Mouse (Mus musculus): Measurements from ENCODE around the gene Poc1b. TPM values are rescaled to one million over a fixed set of nuclear protein-coding genes. Genes with fewer than 3 reads are reported as not detected.

The Poc1b gene
- polyA plus RNA-seq, 1 experiment = 11.8 TPM

DNA sequence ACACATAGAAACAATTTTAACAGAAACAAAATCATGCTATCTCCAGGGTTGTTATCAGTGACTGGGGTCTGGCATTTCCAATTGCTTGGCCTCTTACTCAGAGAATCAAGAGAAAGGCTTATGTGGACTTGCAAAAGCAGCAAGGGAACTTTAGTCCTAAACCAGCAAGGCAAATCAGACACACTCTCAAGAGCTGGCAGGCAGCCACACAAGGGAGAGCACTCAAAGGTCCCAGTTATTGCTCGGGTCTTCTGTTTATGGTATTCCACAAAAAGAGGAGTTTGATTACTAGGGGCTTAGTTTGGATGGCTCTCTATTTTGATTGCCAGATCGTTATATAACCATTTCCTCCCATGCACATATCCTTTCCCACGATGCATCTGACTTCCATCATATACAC lies 117.4 kb downstream of the Poc1b start:
- Histone ChIP-seq H3K4me1 (ENCODE audit: control insufficient read depth, insufficient read depth, low read length) (no peaks in the 10 kb centered on the region), H3K4me3 (replicated peaks; ENCODE audit: insufficient read depth, low read depth, low read length) (no peak overlapping the region), H3K27me3 (ENCODE audit: control insufficient read depth, insufficient read depth, low read length) (no peaks in the 10 kb centered on the region), H3K27ac (ENCODE audit: insufficient read depth, low read length) (no peak overlapping the region)
- WGBS = 71% methylated on average over 3 of the region's 3 CpGs
- no peak for DNase-seq
- no peak for TF ChIP-seq CTCF (IDR thresholded peaks at IDR 0.05; ENCODE audit: borderline replicate concordance, insufficient read depth, low read depth, low read length)
- no peak for TF ChIP-seq POLR2A (IDR thresholded peaks at IDR 0.05; ENCODE audit: borderline replicate concordance, insufficient read depth, low read length)

DNA sequence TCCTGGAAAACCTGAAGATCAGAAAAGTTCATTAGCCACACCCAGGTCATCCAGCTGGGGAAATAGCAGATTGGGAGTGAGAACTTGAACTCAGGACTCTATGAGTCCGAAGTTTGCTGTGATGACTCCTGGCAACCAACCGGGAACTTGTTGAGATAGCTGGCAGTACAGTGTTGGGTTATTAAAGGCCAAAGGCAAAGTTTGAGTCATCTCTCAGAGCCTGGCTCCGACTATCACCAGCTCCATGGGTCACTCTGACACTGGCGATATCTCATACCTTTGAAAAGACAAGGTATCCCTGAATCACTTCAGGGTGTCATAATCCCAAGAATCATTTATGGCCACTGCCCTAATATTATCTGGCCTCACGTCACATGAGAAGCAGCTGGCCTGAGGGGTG lies 119.9 kb downstream of the Poc1b start:
- Histone ChIP-seq H3K4me3 (replicated peaks; ENCODE audit: insufficient read depth, low read depth, low read length) (no peak overlapping the region), H3K27me3 (ENCODE audit: control insufficient read depth, insufficient read depth, low read length) (no peaks in the 10 kb centered on the region), H3K4me1 (ENCODE audit: control insufficient read depth, insufficient read depth, low read length) (no peaks in the 10 kb centered on the region), H3K27ac (ENCODE audit: insufficient read depth, low read length) (no peak overlapping the region)
- no peak for TF ChIP-seq CTCF (IDR thresholded peaks at IDR 0.05; ENCODE audit: borderline replicate concordance, insufficient read depth, low read depth, low read length)
- WGBS = 94% methylated on average over 5 of the region's 5 CpGs
- no peak for DNase-seq

DNA sequence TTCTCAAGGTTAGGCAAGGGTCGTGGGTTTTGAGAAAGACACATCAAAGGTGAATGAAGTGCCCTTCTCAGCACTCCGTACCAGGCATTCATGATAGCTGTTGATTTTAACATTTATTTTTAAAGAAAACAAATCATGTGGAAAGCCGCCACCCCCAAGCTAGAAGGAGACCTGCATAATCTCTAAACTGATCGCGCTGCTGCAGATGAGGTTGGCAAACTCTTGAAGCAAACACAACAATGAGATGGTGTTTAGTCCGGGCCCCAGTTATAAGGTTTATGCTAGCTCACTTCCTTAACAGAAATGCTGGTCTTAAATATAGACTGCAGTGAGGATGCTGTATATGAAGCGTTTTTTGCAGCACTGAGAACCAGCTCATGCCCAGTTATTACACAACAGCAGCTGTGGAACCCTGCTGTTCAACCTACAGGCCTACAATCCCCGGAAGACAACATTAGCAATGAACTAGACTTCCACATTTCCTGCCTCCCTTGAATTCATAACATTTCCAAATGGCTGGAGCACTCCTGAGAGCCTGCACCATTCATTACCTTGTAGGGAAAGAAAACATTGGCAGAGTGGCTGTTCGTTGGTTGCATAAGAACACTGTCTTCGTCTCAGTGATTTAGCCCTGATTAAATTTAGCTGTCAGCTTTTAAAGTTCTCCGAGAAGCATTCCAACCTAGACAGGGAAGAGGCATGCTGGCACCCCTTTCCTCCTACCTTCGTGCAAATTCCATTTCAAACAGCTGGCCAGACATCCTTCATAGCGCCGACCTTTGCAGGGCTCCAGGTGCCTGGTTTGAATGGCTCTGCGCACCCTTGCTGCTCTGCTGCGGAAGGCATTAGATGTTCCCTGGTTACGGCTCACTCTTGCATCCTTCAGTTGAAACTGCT lies 121.4 kb downstream of the Poc1b start:
- TF ChIP-seq POLR2A (IDR thresholded peaks at IDR 0.05; ENCODE audit: borderline replicate concordance, insufficient read depth, low read length) (no peak), CTCF (IDR thresholded peaks at IDR 0.05; ENCODE audit: borderline replicate concordance, insufficient read depth, low read depth, low read length) (no peak)
- no peak overlapping the region for H3K27ac ChIP-seq (ENCODE audit: insufficient read depth, low read length)
- no peak for DNase-seq
- H3K4me1 ChIP-seq (ENCODE audit: control insufficient read depth, insufficient read depth, low read length) = no peaks in the 10 kb centered on the region
- H3K27me3 ChIP-seq (ENCODE audit: control insufficient read depth, insufficient read depth, low read length) = no peaks in the 10 kb centered on the region
- 66% methylated on average over 17 of the region's 17 CpGs for WGBS
- H3K4me3 ChIP-seq (replicated peaks; ENCODE audit: insufficient read depth, low read depth, low read length) = no peak overlapping the region

DNA sequence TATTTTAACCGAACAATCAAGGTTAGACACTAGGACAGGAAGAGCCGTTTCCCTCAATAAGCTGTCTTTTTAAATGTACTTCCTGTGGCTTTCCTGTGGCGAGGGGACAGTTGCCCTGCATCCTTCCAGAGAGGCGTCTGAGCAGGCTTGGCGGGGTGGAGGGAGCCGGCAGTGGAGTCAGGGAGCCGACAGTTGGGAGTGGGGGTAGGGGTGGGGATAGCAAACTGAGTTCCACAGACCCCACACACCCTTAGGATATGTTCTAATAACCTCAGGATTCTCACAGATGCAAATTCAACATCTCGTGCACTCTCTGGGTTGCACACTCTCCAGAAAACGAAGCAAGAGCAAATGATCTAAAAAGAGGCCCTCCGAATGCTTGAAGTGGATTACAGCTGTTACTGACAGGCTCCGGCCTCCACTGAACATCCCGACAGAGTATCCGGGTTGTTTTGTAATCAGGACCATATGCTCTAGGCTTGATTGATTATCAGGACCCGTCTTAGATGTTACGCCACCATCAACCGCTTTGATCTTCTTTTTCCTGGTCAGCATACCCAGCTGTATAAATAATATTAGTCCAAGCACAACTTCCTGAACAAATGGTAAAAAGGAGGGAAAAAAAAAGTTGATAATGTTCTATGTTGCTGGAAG lies 122.3 kb downstream of the Poc1b start:
- H3K27ac ChIP-seq (ENCODE audit: insufficient read depth, low read length) = no peak overlapping the region
- TF ChIP-seq POLR2A (IDR thresholded peaks at IDR 0.05; ENCODE audit: borderline replicate concordance, insufficient read depth, low read length) = no peak
- no peak for TF ChIP-seq CTCF (IDR thresholded peaks at IDR 0.05; ENCODE audit: borderline replicate concordance, insufficient read depth, low read depth, low read length)
- no peaks in the 10 kb centered on the region for H3K4me1 ChIP-seq (ENCODE audit: control insufficient read depth, insufficient read depth, low read length)
- WGBS = 58% methylated on average over 16 of the region's 16 CpGs
- H3K27me3 ChIP-seq (ENCODE audit: control insufficient read depth, insufficient read depth, low read length) = no peaks in the 10 kb centered on the region
- DNase-seq = no peak
- H3K4me3 ChIP-seq (replicated peaks; ENCODE audit: insufficient read depth, low read depth, low read length) = no peak overlapping the region

GRCm38 (mm10) chr10:99232518-99233227 lies 125.8 kb downstream of the Poc1b start:
- Histone ChIP-seq H3K4me3 (replicated peaks; ENCODE audit: insufficient read depth, low read depth, low read length) (no peak overlapping the region), H3K27ac (ENCODE audit: insufficient read depth, low read length) (no peak overlapping the region), H3K4me1 (ENCODE audit: control insufficient read depth, insufficient read depth, low read length) (no peaks in the 10 kb centered on the region), H3K27me3 (ENCODE audit: control insufficient read depth, insufficient read depth, low read length) (no peaks in the 10 kb centered on the region)
- TF ChIP-seq CTCF (IDR thresholded peaks at IDR 0.05; ENCODE audit: borderline replicate concordance, insufficient read depth, low read depth, low read length) (no peak), POLR2A (IDR thresholded peaks at IDR 0.05; ENCODE audit: borderline replicate concordance, insufficient read depth, low read length) (no peak)
- DNase-seq = no peak
- 85% methylated on average over 7 of the region's 7 CpGs for WGBS

- 91% methylated on average over 8 of the region's 8 CpGs for WGBS
- Histone ChIP-seq H3K27me3 (ENCODE audit: control insufficient read depth, insufficient read depth, low read length) (no peaks in the 10 kb centered on the region), H3K4me3 (replicated peaks; ENCODE audit: insufficient read depth, low read depth, low read length) (no peak overlapping the region), H3K4me1 (ENCODE audit: control insufficient read depth, insufficient read depth, low read length) (no peaks in the 10 kb centered on the region), H3K27ac (ENCODE audit: insufficient read depth, low read length) (no peak overlapping the region)
- no peak for DNase-seq
- no peak for TF ChIP-seq POLR2A (IDR thresholded peaks at IDR 0.05; ENCODE audit: borderline replicate concordance, insufficient read depth, low read length)
- no peak for TF ChIP-seq CTCF (IDR thresholded peaks at IDR 0.05; ENCODE audit: borderline replicate concordance, insufficient read depth, low read depth, low read length)
Observed at GRCm38 (mm10) chr10:99234336-99234735, 127.5 kb downstream of the Poc1b start.

GRCm38 (mm10) chr10:99235081-99235480 lies 128.2 kb downstream of the Poc1b start:
- DNase-seq = no peak
- TF ChIP-seq CTCF (IDR thresholded peaks at IDR 0.05; ENCODE audit: borderline replicate concordance, insufficient read depth, low read depth, low read length) (no peak), POLR2A (IDR thresholded peaks at IDR 0.05; ENCODE audit: borderline replicate concordance, insufficient read depth, low read length) (no peak)
- Histone ChIP-seq H3K4me1 (ENCODE audit: control insufficient read depth, insufficient read depth, low read length) (no peaks in the 10 kb centered on the region), H3K4me3 (replicated peaks; ENCODE audit: insufficient read depth, low read depth, low read length) (no peak overlapping the region), H3K27ac (ENCODE audit: insufficient read depth, low read length) (no peak overlapping the region), H3K27me3 (ENCODE audit: control insufficient read depth, insufficient read depth, low read length) (no peaks in the 10 kb centered on the region)
- 89% methylated on average over 9 of the region's 9 CpGs for WGBS
